Mouse (Mus musculus): Measurements from ENCODE around the gene Lancl2.

DNA sequence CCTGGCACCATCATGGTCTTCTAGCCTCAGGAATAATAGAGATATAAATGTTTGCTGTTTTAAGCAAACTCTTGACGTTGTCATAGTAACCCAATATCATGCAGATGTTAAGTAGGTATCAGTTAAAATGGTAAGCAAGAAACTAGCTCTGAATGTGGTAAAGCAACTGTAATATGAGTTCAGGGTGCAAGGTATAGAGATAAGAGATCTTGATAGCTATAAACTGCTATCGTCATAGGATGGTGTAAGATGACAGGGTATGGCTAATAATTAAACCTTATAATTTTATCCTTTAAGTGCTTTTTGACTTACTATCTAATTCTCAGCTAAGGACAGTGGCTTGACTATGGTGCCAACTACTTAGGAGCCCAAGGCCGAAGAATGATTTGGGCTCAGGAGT is 78.0 kb downstream of the Lancl2 start:
- TF ChIP-seq USF1 (IDR thresholded peaks at IDR 0.05; ENCODE audit: low read depth) = no peak
- TF ChIP-seq CTCF (IDR thresholded peaks at IDR 0.05; ENCODE audit: control insufficient read depth, insufficient read depth, insufficient read length) = no peak
- no peak for TF ChIP-seq CEBPB (IDR thresholded peaks at IDR 0.05; ENCODE audit: low read depth)
- no peak for TF ChIP-seq MYOD1 (IDR thresholded peaks at IDR 0.05; ENCODE audit: control insufficient read depth, insufficient read length, low read depth)
- no peak for TF ChIP-seq MAX (IDR thresholded peaks at IDR 0.05)
- no peak for TF ChIP-seq MYOG (IDR thresholded peaks at IDR 0.05; ENCODE audit: control insufficient read depth, extremely low read depth, insufficient read length)

Data from C2C12 (cell line).